Mouse (Mus musculus) ovary, postnatal 10 days (tissue): ENCODE data around the gene Olfr1130.
"Not testable (repeated sequence)": the region's sequence is repeated elsewhere in the genome, so short reads cannot be mapped to it uniquely, and the experiment has no call there.

Experiments
- DNase-seq: peaks from one replicate; pipeline ENCODE4 v3.0.0; 2022; ENCODE audit warnings: low spot score

The Olfr1130 gene

GRCm38 (mm10) chr2:87605912-87606311, at the start of gene Olfr1130:
Olfr1130 (plus strand) TSS chr2:87606212.
- DNase-seq: not testable (repeated sequence)

- not testable (repeated sequence) for DNase-seq
Observed at GRCm38 (mm10) chr2:87573602-87574001, 32.4 kb upstream of the Olfr1130 start, which contains the start of gene Olfr1129. Olfr1129 (plus strand) TSS chr2:87573902.

- DNase-seq: no peak
Observed at GRCm38 (mm10) chr2:87626804-87627203, 20.8 kb downstream of the Olfr1130 start, which contains the start of gene Olfr1131. Olfr1131 (plus strand) TSS chr2:87627104.

GRCm38 (mm10) chr2:87637435-87637834, 31.4 kb downstream of the Olfr1130 start, which contains the start of gene Olfr1132:
Olfr1132 (minus strand) TSS chr2:87637535.
- no peak for DNase-seq

GRCm38 (mm10) chr2:87642441-87642840, 36.4 kb downstream of the Olfr1130 start:
- DNase-seq: no peak

GRCm38 (mm10) chr2:87647274-87647673, 41.3 kb downstream of the Olfr1130 start, which contains the start of gene Olfr1133:
Olfr1133 (minus strand) TSS chr2:87647374.
- no peak for DNase-seq

- DNase-seq: no peak
Observed at GRCm38 (mm10) chr2:87658360-87658759, 52.3 kb downstream of the Olfr1130 start, which contains the start of gene Olfr1134. Olfr1134 (minus strand) TSS chr2:87658460.
